Mouse (Mus musculus) embryonic facial prominence, embryonic 10.5 days (tissue): ENCODE data around the gene L1td1. TPM values are rescaled to one million over a fixed set of nuclear protein-coding genes. Genes with fewer than 3 reads are reported as not detected.
"Not testable (repeated sequence)": the region's sequence is repeated elsewhere in the genome, so short reads cannot be mapped to it uniquely, and the experiment has no call there.

Source experiments
- DNase-seq: peaks from one replicate; pipeline ENCODE4 v3.0.0-alpha.2; 2017; ENCODE audit warnings: low spot score
- H3K27ac ChIP-seq: fragments of 300-500 bp; sonication (generic); replicated peaks from 2 replicates; pipeline ENCODE4 v1.5.1; 2016; ENCODE audit warnings: mild to moderate bottlenecking
- H3K27me3 ChIP-seq: fragments of 300-500 bp; sonication (generic); replicated peaks from 2 replicates; pipeline ENCODE4 v1.6.1; 2016; ENCODE audit warnings: low read depth, mild to moderate bottlenecking; ENCODE audit not compliant: poor library complexity, severe bottlenecking
- H3K36me3 ChIP-seq: fragments of 300-500 bp; sonication (generic); replicated peaks from 2 replicates; pipeline ENCODE4 v1.6.1; 2016; ENCODE audit warnings: mild to moderate bottlenecking, moderate library complexity
- H3K4me1 ChIP-seq: fragments of 300-500 bp; sonication (generic); 2 replicates; pipeline ENCODE4 v1.6.1; 2016
- H3K4me3 ChIP-seq: fragments of 300-500 bp; sonication (generic); 2 replicates; pipeline ENCODE4 v1.5.1; 2016; ENCODE audit warnings: mild to moderate bottlenecking, moderate library complexity
- H3K9me3 ChIP-seq: fragments of 300-500 bp; sonication (generic); 2 replicates; pipeline ENCODE4 v1.6.1; 2016; ENCODE audit warnings: mild to moderate bottlenecking
- WGBS: fragments of 180-500 bp; shearing (Covaris S2); methylation state at CpG from one replicate; pipeline ENCODE4 v1.1.7; 2016; 5-methylcytosine and 5-hydroxymethylcytosine counted together
- polyA plus RNA-seq: library from polyadenylated mRNA; unstranded; fragments of >200 nt; fragmentation: Nextera tagmentation; extraction: Ambion mirVana; gene quantifications from 2 replicates; pipeline ENCODE4 v1.2.1, GENCODE M21; 2016

Gene L1td1
- polyA plus RNA-seq, 1 experiment from 2014 or later, result 0.44 TPM

- no peaks in the 10 kb centered on the region for H3K9me3 ChIP-seq
- H3K4me3 ChIP-seq, result no peak overlapping the region
- no peaks in the 10 kb centered on the region for H3K36me3 ChIP-seq
- no peak for DNase-seq
- WGBS, result 84% methylated on average over 17 of the region's 17 CpGs
- no peak overlapping the region for H3K27ac ChIP-seq
- H3K27me3 ChIP-seq, result no peaks in the 10 kb centered on the region
- H3K4me1 ChIP-seq, result no peaks in the 10 kb centered on the region
Measured at GRCm38 (mm10) chr4:98717735-98718546, 8.6 kb upstream of the L1td1 start.

GRCm38 (mm10) chr4:98718547-98718917, 8.0 kb upstream of the L1td1 start:
- Histone ChIP-seq H3K4me1 (no peaks in the 10 kb centered on the region), H3K27ac (no peak overlapping the region), H3K36me3 (no peaks in the 10 kb centered on the region), H3K4me3 (no peak overlapping the region), H3K9me3 (no peaks in the 10 kb centered on the region), H3K27me3 (no peaks in the 10 kb centered on the region)
- 86% methylated on average over 10 of the region's 10 CpGs for WGBS
- DNase-seq, result no peak

DNA sequence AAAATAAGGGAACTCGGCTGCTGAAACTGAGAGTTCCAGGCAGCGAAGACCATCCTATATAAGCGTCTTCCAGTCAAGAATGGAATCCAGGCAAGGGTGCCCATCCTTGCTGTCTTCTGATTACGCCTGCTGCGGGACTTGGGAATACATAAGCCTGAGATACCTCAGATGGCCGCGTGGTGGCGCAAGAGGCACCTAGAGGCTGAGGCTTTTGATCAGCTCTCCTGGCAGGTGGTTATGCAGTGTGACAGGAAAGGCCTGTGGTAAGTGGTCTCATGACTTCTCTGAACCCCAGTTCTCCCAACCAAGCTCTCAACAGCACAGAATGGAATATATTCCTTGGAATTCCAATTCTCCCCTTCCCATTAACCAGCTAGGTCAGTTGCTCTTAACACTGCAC, 4.1 kb upstream of the L1td1 start:
- Histone ChIP-seq H3K4me3 (no peak overlapping the region), H3K4me1 (peaks cover 11% of the 10 kb centered on the region), H3K27ac (no peak overlapping the region), H3K36me3 (no peaks in the 10 kb centered on the region), H3K9me3 (no peaks in the 10 kb centered on the region), H3K27me3 (peaks cover 21% of the 10 kb centered on the region)
- 9% methylated on average over 8 of the region's 8 CpGs for WGBS
- peak; percentile 83 for DNase-seq

- not testable (repeated sequence) for H3K9me3 ChIP-seq, H3K36me3 ChIP-seq, H3K27ac ChIP-seq, DNase-seq, H3K4me3 ChIP-seq
- 83% methylated on average over 1 of the region's 1 CpGs for WGBS
- Histone ChIP-seq H3K4me1 (peaks cover 21% of the 10 kb centered on the region), H3K27me3 (peaks cover 40% of the 10 kb centered on the region)
Measured at GRCm38 (mm10) chr4:98724682-98725081, 1.9 kb upstream of the L1td1 start.

DNA sequence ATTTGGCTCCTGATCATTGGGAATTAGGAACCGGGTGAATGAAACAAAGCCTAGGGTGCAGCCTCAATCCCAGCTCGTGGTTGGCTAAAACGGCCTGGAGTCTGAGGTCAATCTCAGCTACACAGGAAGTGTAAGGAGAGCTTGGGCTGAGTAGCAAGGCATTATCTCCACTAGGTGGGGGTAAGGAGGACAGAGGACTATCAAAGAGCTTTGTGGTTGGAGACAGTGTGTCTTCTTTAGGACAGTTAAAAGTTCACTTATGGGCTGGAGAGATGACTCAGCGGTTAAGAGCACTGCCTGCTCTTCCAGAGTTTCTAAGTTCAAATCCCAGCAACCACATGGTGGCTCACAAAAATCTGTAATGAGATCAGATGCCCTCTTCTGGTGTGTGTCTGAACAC, 1.1 kb upstream of the L1td1 start:
- Histone ChIP-seq H3K9me3 (no peaks in the 10 kb centered on the region), H3K4me3 (no peak overlapping the region), H3K36me3 (no peaks in the 10 kb centered on the region), H3K4me1 (peaks cover 21% of the 10 kb centered on the region), H3K27ac (no peak overlapping the region), H3K27me3 (peaks cover 40% of the 10 kb centered on the region)
- DNase-seq, result peak; percentile 29
- WGBS, result 34% methylated on average over 4 of the region's 4 CpGs

- WGBS, result 2% methylated on average over 21 of the region's 21 CpGs
- DNase-seq, result peak; percentile 39
- H3K27me3 ChIP-seq, result peaks cover 40% of the 10 kb centered on the region
- H3K9me3 ChIP-seq, result no peaks in the 10 kb centered on the region
- H3K36me3 ChIP-seq, result no peaks in the 10 kb centered on the region
- H3K4me3 ChIP-seq, result peak overlapping the region; percentile 54
- H3K27ac ChIP-seq, result no peak overlapping the region
- H3K4me1 ChIP-seq, result peaks cover 21% of the 10 kb centered on the region
Measured at GRCm38 (mm10) chr4:98727295-98727958, 893 bp downstream of the L1td1 start.

DNA sequence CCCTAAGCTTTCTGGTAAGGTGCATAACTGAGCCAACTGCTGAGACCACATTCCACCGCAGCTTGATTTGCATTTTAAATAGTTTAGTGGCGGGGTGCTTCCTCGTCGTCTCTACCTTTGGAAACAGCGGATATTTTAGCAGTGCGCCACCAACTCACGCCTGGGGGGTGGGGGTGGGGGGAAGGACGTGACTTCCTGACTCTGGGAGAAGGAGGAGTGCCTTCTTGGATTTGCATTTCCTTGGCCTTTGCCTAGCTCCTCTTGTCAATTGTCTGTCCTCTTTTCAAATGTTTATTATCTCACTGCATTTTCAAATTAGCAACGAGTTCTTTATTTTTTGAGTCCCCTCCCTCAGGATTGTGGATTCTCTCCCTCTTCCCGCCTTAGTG, 1.4 kb downstream of the L1td1 start:
- no peaks in the 10 kb centered on the region for H3K36me3 ChIP-seq
- no peak overlapping the region for H3K27ac ChIP-seq
- H3K9me3 ChIP-seq, result no peaks in the 10 kb centered on the region
- peaks cover 21% of the 10 kb centered on the region for H3K4me1 ChIP-seq
- peak; percentile 34 for DNase-seq
- H3K4me3 ChIP-seq, result peak overlapping the region; percentile 54
- H3K27me3 ChIP-seq, result peaks cover 40% of the 10 kb centered on the region
- under 1% methylated on average over 10 of the region's 10 CpGs for WGBS

DNA sequence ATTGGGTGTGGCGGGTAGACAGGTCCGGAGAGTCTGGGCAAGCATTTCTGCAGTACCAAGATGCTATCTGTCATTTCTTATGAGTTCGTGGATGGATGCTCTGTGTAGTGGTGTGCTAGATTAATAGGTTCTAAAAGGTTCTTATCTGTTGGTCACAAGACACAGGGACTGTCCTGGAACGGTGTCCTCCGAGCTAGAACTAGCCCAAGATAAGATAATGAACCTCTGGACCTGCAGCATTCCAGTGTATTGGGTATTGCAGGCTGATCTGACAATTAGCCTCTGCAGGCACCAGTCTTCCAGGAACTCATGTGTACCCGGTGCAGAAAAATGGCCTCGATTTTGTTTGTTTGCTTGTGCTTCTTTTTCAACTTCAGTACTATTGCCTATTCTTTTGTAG, 2.2 kb downstream of the L1td1 start:
- Histone ChIP-seq H3K27ac (no peak overlapping the region), H3K36me3 (no peaks in the 10 kb centered on the region), H3K27me3 (peaks cover 40% of the 10 kb centered on the region), H3K4me3 (no peak overlapping the region), H3K4me1 (peaks cover 21% of the 10 kb centered on the region), H3K9me3 (0 out of 2 replicates have a peak, but pooled peaks cover under 1% of the 10 kb centered on the region)
- 59% methylated on average over 7 of the region's 7 CpGs for WGBS
- no peak for DNase-seq

DNA sequence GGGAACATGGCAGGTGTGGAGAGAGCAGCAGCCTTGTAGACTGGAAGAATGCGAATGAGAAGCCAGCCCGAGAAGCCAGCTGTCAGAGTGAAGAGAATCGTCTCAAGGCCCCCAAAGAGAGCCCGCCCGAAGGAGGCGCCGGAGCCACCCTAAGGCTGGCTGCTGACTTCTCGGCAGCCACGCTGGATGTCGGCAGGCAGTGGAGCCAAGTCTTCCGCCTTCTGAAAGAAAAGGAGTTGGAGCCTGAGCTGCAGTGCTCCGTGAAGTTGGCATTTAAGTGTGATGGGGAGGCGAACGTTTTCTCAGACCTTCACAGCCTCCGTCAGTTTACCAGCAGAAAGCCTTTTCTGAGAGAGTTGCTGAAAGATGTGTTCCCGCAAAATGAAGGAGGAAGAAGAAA, 7.1 kb downstream of the L1td1 start:
- H3K27me3 ChIP-seq, result peaks cover 7% of the 10 kb centered on the region
- DNase-seq, result no peak
- H3K27ac ChIP-seq, result no peak overlapping the region
- H3K4me3 ChIP-seq, result no peak overlapping the region
- WGBS, result 94% methylated on average over 16 of the region's 16 CpGs
- H3K36me3 ChIP-seq, result no peaks in the 10 kb centered on the region
- H3K9me3 ChIP-seq, result 0 out of 2 replicates have a peak, but pooled peaks cover 3% of the 10 kb centered on the region
- H3K4me1 ChIP-seq, result no peaks in the 10 kb centered on the region

DNA sequence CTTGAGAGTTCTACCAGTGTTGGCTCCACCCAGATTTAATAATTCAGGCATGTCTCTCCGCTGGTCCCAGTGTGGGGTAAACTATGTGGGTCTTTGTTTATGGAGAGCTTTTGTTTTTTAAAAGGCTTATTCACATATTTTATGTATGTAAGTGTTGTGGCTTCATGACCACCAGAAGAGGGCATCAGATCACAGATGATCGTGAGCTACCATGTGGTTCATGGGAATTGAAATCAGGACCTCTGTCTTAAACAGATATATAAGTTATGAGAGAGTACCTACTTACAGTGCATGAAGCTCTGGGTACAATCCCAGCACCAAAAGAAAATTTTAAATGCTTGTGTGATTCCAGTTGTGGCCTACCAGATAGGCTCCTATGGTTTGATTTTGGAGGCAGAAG, 13.2 kb downstream of the L1td1 start:
- 40% methylated on average over 2 of the region's 2 CpGs for WGBS
- Histone ChIP-seq H3K27ac (no peak overlapping the region; the same call in 1 of the 2 replicates), H3K4me1 (peaks cover 12% of the 10 kb centered on the region), H3K4me3 (no peak overlapping the region), H3K9me3 (no peaks in the 10 kb centered on the region), H3K36me3 (no peaks in the 10 kb centered on the region), H3K27me3 (no peaks in the 10 kb centered on the region)
- DNase-seq, result no peak

GRCm38 (mm10) chr4:98743209-98743905, 16.8 kb downstream of the L1td1 start:
- WGBS, result 71% methylated on average over 3 of the region's 3 CpGs
- peaks cover 19% of the 10 kb centered on the region for H3K4me1 ChIP-seq
- H3K27ac ChIP-seq, result peak overlapping the region; percentile 58
- no peaks in the 10 kb centered on the region for H3K9me3 ChIP-seq
- DNase-seq, result no peak
- H3K27me3 ChIP-seq, result no peaks in the 10 kb centered on the region
- H3K4me3 ChIP-seq, result no peak overlapping the region
- no peaks in the 10 kb centered on the region for H3K36me3 ChIP-seq

DNA sequence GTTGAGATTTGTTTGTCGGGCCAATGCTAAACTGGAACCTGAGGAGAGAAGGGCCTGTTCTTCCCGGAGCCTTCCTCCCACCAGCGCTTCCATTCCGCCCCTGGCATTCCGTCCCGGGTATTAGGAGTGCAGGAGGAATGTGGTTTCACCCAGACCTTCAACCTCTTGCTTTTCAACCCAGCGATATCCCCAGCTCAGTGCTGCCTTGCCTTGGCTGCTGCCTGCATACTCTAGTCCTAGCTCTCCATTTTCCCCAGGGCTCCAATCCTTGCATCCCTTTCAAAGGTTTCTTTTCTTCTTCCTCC, 17.3 kb downstream of the L1td1 start:
- Histone ChIP-seq H3K27ac (peak overlapping the region; percentile 58), H3K36me3 (no peaks in the 10 kb centered on the region), H3K4me1 (peaks cover 19% of the 10 kb centered on the region), H3K4me3 (no peak overlapping the region), H3K27me3 (no peaks in the 10 kb centered on the region), H3K9me3 (no peaks in the 10 kb centered on the region)
- DNase-seq, result peak; percentile 70
- 18% methylated on average over 7 of the region's 7 CpGs for WGBS

- Histone ChIP-seq H3K27me3 (no peaks in the 10 kb centered on the region), H3K4me3 (no peak overlapping the region), H3K27ac (no peak overlapping the region), H3K36me3 (peaks cover 41% of the 10 kb centered on the region), H3K9me3 (no peaks in the 10 kb centered on the region), H3K4me1 (peaks cover 27% of the 10 kb centered on the region)
- no peak for DNase-seq
- 82% methylated on average over 4 of the region's 4 CpGs for WGBS
Measured at GRCm38 (mm10) chr4:98754456-98754855, 27.9 kb downstream of the L1td1 start.
